Mouse (Mus musculus) thymus, adult 18-20 months (tissue): ENCODE data around the gene Stxbp3.

Source experiments
- DNase-seq, 2 experiments: peaks; one replicate each; pipeline ENCODE4 v3.0.0; 2022; ENCODE audit warnings: mixed read lengths in 2 of 2

The Stxbp3 gene

GRCm38 (mm10) chr3:108795554-108796299 is 44.6 kb downstream of the Stxbp3 start:
- DNase-seq: peak in 1 of 2 experiments; percentile 10

- no peak for DNase-seq
These were observed 45.5 kb downstream of the Stxbp3 start for GRCm38 (mm10) chr3:108794780-108795179.

GRCm38 (mm10) chr3:108792420-108792819 is 47.9 kb downstream of the Stxbp3 start:
- DNase-seq: no peak

- no peak for DNase-seq
These were observed 49.1 kb downstream of the Stxbp3 start for GRCm38 (mm10) chr3:108791054-108791706.

GRCm38 (mm10) chr3:108790499-108790898 is 49.8 kb downstream of the Stxbp3 start:
- no peak for DNase-seq

- no peak for DNase-seq
These were observed 51.0 kb downstream of the Stxbp3 start for GRCm38 (mm10) chr3:108789299-108789698.

- DNase-seq: no peak
These were observed 51.9 kb downstream of the Stxbp3 start for GRCm38 (mm10) chr3:108788455-108788794.

GRCm38 (mm10) chr3:108787754-108788454 is 52.4 kb downstream of the Stxbp3 start:
- DNase-seq: no peak

- no peak for DNase-seq
These were observed 53.8 kb downstream of the Stxbp3 start for GRCm38 (mm10) chr3:108786520-108786919.

- DNase-seq: no peak
These were observed 57.9 kb downstream of the Stxbp3 start for GRCm38 (mm10) chr3:108782364-108782895.

- no peak for DNase-seq
These were observed 58.4 kb downstream of the Stxbp3 start for GRCm38 (mm10) chr3:108781884-108782270.

GRCm38 (mm10) chr3:108781238-108781883 is 59.0 kb downstream of the Stxbp3 start:
- no peak for DNase-seq

GRCm38 (mm10) chr3:108778761-108779540 is 61.4 kb downstream of the Stxbp3 start:
- no peak for DNase-seq

GRCm38 (mm10) chr3:108772811-108773210 is 67.5 kb downstream of the Stxbp3 start:
- DNase-seq: no peak

- DNase-seq: no peak
These were observed 68.1 kb downstream of the Stxbp3 start for GRCm38 (mm10) chr3:108772211-108772610.

GRCm38 (mm10) chr3:108770725-108771368 is 69.5 kb downstream of the Stxbp3 start:
- DNase-seq: peak in 1 of 2 experiments; percentile 15

- no peak for DNase-seq
These were observed 70.8 kb downstream of the Stxbp3 start for GRCm38 (mm10) chr3:108769547-108769946.

GRCm38 (mm10) chr3:108767416-108767815 is 72.9 kb downstream of the Stxbp3 start:
- DNase-seq: no peak

GRCm38 (mm10) chr3:108766943-108767342 is 73.4 kb downstream of the Stxbp3 start:
- DNase-seq: no peak

GRCm38 (mm10) chr3:108765476-108765875 is 74.8 kb downstream of the Stxbp3 start:
- no peak for DNase-seq

GRCm38 (mm10) chr3:108764976-108765375 is 75.3 kb downstream of the Stxbp3 start:
- DNase-seq: no peak

GRCm38 (mm10) chr3:108763691-108764090 is 76.6 kb downstream of the Stxbp3 start:
- no peak for DNase-seq
